8 mouse cellular contexts compared by ENCODE assay signal in genomic region chr17:26916711-26917482, GRCm38 (mm10). TPM values are rescaled to one million over a fixed set of nuclear protein-coding genes. Genes with fewer than 3 reads are reported as not detected.
A peak's percentile ranks its signal among the peaks of the same experiment; 100 is the strongest.
DNase-seq lines count a peak whose midpoint lies in the region; ATAC-seq lines count a peak whose summit lies in the region.

TSS of gene Kifc5b (plus strand) at chr17:26917091.

- H3K4me1 ChIP-seq in hindbrain, embryonic 14.5 days (replicated peaks; ENCODE audit: control insufficient read depth, insufficient read depth, low read length): 0 out of 2 replicates have a peak, but pooled peaks cover 3% of the 10 kb centered on the region

- WGBS in hindbrain, embryonic 14.5 days: under 1% methylated on average over 72 of the region's 72 CpGs

- H3K36me3 ChIP-seq in hindbrain, embryonic 14.5 days (replicated peaks; ENCODE audit: control insufficient read depth, insufficient read depth): no peaks in the 10 kb centered on the region

- H3K9me3 ChIP-seq in hindbrain, embryonic 14.5 days (ENCODE audit: control insufficient read depth, low read length): no peaks in the 10 kb centered on the region

- no peaks in the 10 kb centered on the region for H3K27me3 ChIP-seq in hindbrain, embryonic 14.5 days (ENCODE audit: control insufficient read depth, insufficient read depth, low read length)

- peak within 1 kb of the TSS; percentile 75 for H3K4me2 ChIP-seq in hindbrain, embryonic 14.5 days (replicated peaks)

- peak; percentile 100 for DNase-seq in R1 (ENCODE audit: low read depth, low spot score)
- peak; percentile 100 for DNase-seq in cerebellum, postnatal 25 days
- peak; percentile 100 for DNase-seq in frontal cortex, postnatal 25 days (ENCODE audit: low spot score in 2 of 2)
- DNase-seq in hindbrain, embryonic 14.5 days (ENCODE audit: low spot score): peak; percentile 100
- peak; percentile 99 for DNase-seq in layer of hippocampus, postnatal 36 days
- DNase-seq in lung, postnatal 36 days: peak; percentile 100
- peak; percentile 100 for DNase-seq in retina, postnatal 1 day
- DNase-seq in urinary bladder, adult 18-20 months (ENCODE audit: low spot score in 2 of 2): peak; percentile 97 to 99

- H3K9ac ChIP-seq in hindbrain, embryonic 14.5 days: peak within 1 kb of the TSS; percentile 55

- peak within 1 kb of the TSS; percentile 58 for H3K4me3 ChIP-seq in hindbrain, embryonic 14.5 days (replicated peaks; ENCODE audit: low read length)

- H3K27ac ChIP-seq in hindbrain, embryonic 14.5 days: no peak within 1 kb of the TSS

- peak; percentile 100 for ATAC-seq in hindbrain, embryonic 14.5 days (ENCODE audit: low FRiP score)

RNA-seq across cellular contexts. Expression of gene Kifc5b, which starts in this region (rescaled TPM):
- polyA plus RNA-seq in hindbrain, embryonic 14.5 days (2014; fragmentation: Nextera tagmentation; extraction: Ambion mirVana): 0.90 and 2.1 TPM in 2 replicates
- total RNA-seq in layer of hippocampus, postnatal 36 days (2021): 1 to 10 TPM; 3.2 to 4.0 TPM
